Mouse (Mus musculus) neural tube, embryonic 15.5 days (tissue): ENCODE measurements around the gene Mavs. TPM values are rescaled to one million over a fixed set of nuclear protein-coding genes. Genes with fewer than 3 reads are reported as not detected.
"Not testable (repeated sequence)": the region's sequence is repeated elsewhere in the genome, so short reads cannot be mapped to it uniquely, and the experiment has no call there.

ENCODE experiments used
- ATAC-seq: fragments of 200-750 bp; cut with Nextera tagmentation; 2 replicates; pipeline ENCODE4 v1.8.0; 2017; ENCODE audit warnings: mild to moderate bottlenecking, moderate TSS enrichment, moderate library complexity; ENCODE audit not compliant: low FRiP score
- H3K27ac ChIP-seq: fragments of 300-500 bp; sonication (generic); replicated peaks from 2 replicates; pipeline ENCODE4 v1.5.1; 2015; ENCODE audit warnings: mild to moderate bottlenecking, inconsistent platforms
- H3K27me3 ChIP-seq: fragments of 300-500 bp; sonication (generic); replicated peaks from 2 replicates; pipeline ENCODE4 v1.6.1; 2015; ENCODE audit warnings: inconsistent platforms
- H3K36me3 ChIP-seq: fragments of 300-500 bp; sonication (generic); 2 replicates; pipeline ENCODE4 v1.6.1; 2015; ENCODE audit warnings: inconsistent platforms
- H3K4me1 ChIP-seq: fragments of 300-500 bp; sonication (generic); 2 replicates; pipeline ENCODE4 v1.6.1; 2015; ENCODE audit warnings: inconsistent platforms
- H3K4me2 ChIP-seq: fragments of 300-500 bp; sonication (generic); 2 replicates; pipeline ENCODE4 v1.6.1; 2015; ENCODE audit warnings: inconsistent platforms, mild to moderate bottlenecking, moderate library complexity
- H3K4me3 ChIP-seq: fragments of 300-500 bp; sonication (generic); replicated peaks from 2 replicates; pipeline ENCODE4 v1.5.1; 2015; ENCODE audit warnings: mild to moderate bottlenecking, inconsistent platforms
- H3K9ac ChIP-seq: fragments of 300-500 bp; sonication (generic); replicated peaks from 2 replicates; pipeline ENCODE4 v1.6.1; 2015; ENCODE audit warnings: mild to moderate bottlenecking, inconsistent platforms
- H3K9me3 ChIP-seq: fragments of 300-500 bp; sonication (generic); replicated peaks from 2 replicates; pipeline ENCODE4 v1.6.1; 2016; ENCODE audit warnings: inconsistent platforms
- WGBS: fragments of 180-500 bp; shearing (Covaris S2); methylation state at CpG from one replicate; pipeline ENCODE4 v1.1.7; 2015; ENCODE audit warnings: mixed read lengths; 5-methylcytosine and 5-hydroxymethylcytosine counted together
- polyA plus RNA-seq: library from polyadenylated mRNA; unstranded; fragments of >200 nt; fragmentation: Nextera tagmentation; extraction: Ambion mirVana; gene quantifications from 2 replicates; pipeline ENCODE4 v1.2.1, GENCODE M21; 2015

The Mavs gene
- polyA plus RNA-seq, 1 experiment from 2014 or later, result 6.4 TPM

DNA sequence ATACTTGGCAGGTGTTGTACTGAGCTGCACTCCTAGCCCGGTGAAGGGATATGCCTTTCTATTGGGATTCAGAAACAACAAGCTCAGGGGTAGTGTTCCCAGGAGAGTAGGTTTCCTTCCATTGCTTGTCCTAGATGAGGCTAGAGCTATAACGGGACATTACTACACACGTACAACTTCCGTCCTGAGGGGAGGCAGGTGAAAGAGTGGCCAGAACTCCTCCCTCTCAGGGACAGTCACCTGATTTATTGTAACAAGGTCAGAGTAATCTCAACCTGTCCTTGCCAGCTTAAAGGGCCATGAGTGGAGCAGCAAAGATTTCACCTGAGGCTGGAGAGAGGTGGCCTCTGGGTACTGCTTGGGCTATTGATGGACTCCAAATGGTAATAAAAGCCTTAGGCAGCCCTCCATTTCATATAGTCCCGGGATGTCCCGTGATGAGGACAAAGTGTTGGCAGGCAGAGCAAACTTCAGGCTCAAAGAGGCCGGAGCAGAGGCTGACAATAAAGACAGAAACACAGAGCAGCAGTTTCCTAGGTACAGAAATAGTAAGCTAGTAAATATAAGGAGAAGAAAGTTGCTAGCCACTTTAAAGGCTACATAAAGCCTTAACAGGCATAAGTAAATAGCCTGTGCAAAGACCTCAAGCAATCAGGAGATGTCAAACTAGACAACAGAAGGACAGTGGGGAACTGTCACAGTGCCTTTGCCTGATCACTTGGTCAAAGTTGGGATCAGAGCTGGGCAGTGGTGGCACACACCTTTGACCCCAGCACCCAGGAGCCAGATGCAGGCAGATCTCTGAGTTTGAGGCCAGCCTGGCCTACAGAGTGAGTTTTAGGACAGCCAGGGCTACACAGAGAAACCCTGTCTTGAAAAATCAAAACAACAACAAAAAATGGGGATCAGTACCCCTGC is 17.7 kb upstream of the Mavs start:
- no peaks in the 10 kb centered on the region for H3K27me3 ChIP-seq
- no peaks in the 10 kb centered on the region for H3K9me3 ChIP-seq
- WGBS, result 82% methylated on average over 7 of the region's 7 CpGs
- no peak overlapping the region for H3K4me2 ChIP-seq
- H3K36me3 ChIP-seq, result peaks cover 12% of the 10 kb centered on the region; the same call in 1 of the 2 replicates
- ATAC-seq, result no peak
- H3K27ac ChIP-seq, result no peak overlapping the region
- H3K4me3 ChIP-seq, result no peak overlapping the region
- no peak overlapping the region for H3K9ac ChIP-seq
- H3K4me1 ChIP-seq, result peaks cover 7% of the 10 kb centered on the region

DNA sequence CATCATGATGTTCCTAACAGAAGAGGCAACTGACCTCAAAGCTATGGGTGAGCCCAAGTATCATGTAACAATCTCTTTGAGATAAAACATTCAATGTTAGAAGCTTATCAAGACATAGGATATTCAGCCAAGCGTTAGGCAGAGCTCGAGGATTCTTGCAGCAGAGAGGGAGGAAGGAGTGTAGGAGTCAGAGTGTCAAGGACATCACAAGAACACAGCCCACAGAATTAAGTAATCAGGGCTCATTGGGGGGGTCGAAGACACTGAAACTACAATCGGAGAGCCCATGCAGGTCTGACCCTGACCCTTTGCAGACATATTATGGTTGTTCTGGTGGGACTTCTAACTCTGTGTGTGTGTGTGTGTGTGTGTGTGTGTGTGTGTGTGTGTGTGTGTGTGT is 13.8 kb upstream of the Mavs start:
- no peaks in the 10 kb centered on the region for H3K9me3 ChIP-seq
- no peak overlapping the region for H3K9ac ChIP-seq
- WGBS, result 81% methylated on average over 4 of the region's 4 CpGs
- no peaks in the 10 kb centered on the region for H3K4me1 ChIP-seq
- no peaks in the 10 kb centered on the region for H3K36me3 ChIP-seq
- no peak overlapping the region for H3K4me2 ChIP-seq
- H3K4me3 ChIP-seq, result no peak overlapping the region
- no peak overlapping the region for H3K27ac ChIP-seq
- no peaks in the 10 kb centered on the region for H3K27me3 ChIP-seq
- ATAC-seq, result no peak

DNA sequence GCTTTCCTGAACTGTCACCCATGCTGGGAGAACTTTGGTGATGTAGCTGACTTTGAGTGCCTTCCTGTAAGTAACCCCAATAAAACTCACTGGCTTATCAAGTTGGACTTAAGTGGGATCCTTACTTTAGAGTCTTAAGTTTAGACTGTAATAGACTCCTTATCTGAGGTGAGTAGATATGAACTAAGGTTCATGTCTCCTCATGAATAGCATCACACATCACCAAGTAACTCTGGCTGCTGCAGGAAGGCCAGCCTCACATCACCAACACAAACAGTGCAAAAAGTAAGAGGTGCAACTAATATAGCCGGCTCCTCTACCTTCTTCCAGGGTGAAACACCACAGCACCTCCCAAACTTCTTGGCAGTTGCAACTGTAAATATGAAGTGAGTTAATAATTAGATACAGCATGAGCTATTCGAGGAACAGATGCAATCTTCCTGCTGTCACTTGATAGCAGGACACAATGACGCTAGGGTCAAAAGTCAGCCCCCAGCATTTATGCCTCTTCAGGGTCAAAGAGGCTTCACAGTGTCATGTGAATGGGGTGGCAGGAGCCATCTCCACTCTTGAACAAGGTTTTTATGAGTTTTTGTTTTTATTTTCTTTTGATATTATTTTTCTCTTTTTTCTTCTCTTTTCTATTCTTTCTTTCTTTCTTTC is 11.9 kb upstream of the Mavs start:
- H3K9ac ChIP-seq, result no peak overlapping the region
- H3K27ac ChIP-seq, result no peak overlapping the region
- no peaks in the 10 kb centered on the region for H3K4me1 ChIP-seq
- WGBS, result 84% methylated on average over 3 of the region's 3 CpGs
- H3K9me3 ChIP-seq, result no peaks in the 10 kb centered on the region
- H3K27me3 ChIP-seq, result no peaks in the 10 kb centered on the region
- no peaks in the 10 kb centered on the region for H3K36me3 ChIP-seq
- no peak overlapping the region for H3K4me2 ChIP-seq
- ATAC-seq, result no peak
- no peak overlapping the region for H3K4me3 ChIP-seq

- no peak overlapping the region for H3K4me3 ChIP-seq
These were observed 11.3 kb upstream of the Mavs start for GRCm38 (mm10) chr2:131222562-131222961.

GRCm38 (mm10) chr2:131223569-131223968 is 10.3 kb upstream of the Mavs start:
- Histone ChIP-seq H3K9me3 (no peaks in the 10 kb centered on the region), H3K27me3 (no peaks in the 10 kb centered on the region), H3K4me1 (no peaks in the 10 kb centered on the region), H3K4me2 (no peak overlapping the region), H3K4me3 (no peak overlapping the region), H3K27ac (no peak overlapping the region), H3K9ac (no peak overlapping the region), H3K36me3 (no peaks in the 10 kb centered on the region)
- WGBS, result 58% methylated on average over 1 of the region's 1 CpGs
- ATAC-seq, result no peak

More at GRCm38 (mm10) chr2:131222562-131222961, 11.3 kb upstream of the Mavs start:
- ATAC-seq, result no peak
- H3K27ac ChIP-seq, result no peak overlapping the region
- 62% methylated on average over 5 of the region's 5 CpGs for WGBS
- no peak overlapping the region for H3K9ac ChIP-seq
- no peaks in the 10 kb centered on the region for H3K9me3 ChIP-seq
- no peaks in the 10 kb centered on the region for H3K36me3 ChIP-seq
- no peak overlapping the region for H3K4me2 ChIP-seq
- H3K27me3 ChIP-seq, result no peaks in the 10 kb centered on the region
- no peaks in the 10 kb centered on the region for H3K4me1 ChIP-seq

- WGBS, result 84% methylated on average over 6 of the region's 6 CpGs
These were observed 8.7 kb upstream of the Mavs start for GRCm38 (mm10) chr2:131225178-131225577.

DNA sequence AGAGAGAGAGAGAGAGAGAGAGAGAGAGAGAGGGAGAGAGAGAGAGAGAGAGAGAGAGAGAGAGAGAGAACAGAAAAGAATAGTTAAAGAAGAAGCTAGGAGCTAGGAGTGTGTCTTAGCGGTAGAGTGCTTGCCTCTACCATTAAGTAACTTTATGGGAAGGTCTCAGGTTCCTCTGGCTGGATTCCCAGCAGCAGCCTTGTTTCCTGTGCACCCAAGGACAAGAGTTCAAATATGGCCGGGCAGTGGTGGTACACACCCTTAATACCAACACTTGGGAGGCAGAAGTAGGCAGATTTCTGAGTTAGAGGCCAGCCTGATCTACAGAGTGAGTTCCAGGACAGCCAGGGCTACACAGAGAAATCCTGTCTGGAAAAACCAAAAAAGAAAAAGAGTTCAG is 7.2 kb upstream of the Mavs start:
- not testable (repeated sequence) for H3K4me2 ChIP-seq, H3K9me3 ChIP-seq, H3K27me3 ChIP-seq, H3K27ac ChIP-seq, H3K9ac ChIP-seq, H3K4me3 ChIP-seq, H3K36me3 ChIP-seq, H3K4me1 ChIP-seq, ATAC-seq
- WGBS, result 82% methylated on average over 2 of the region's 2 CpGs

More at GRCm38 (mm10) chr2:131225178-131225577, 8.7 kb upstream of the Mavs start:
- H3K27me3 ChIP-seq, result no peaks in the 10 kb centered on the region
- no peak overlapping the region for H3K4me3 ChIP-seq
- no peaks in the 10 kb centered on the region for H3K36me3 ChIP-seq
- no peaks in the 10 kb centered on the region for H3K4me1 ChIP-seq
- H3K27ac ChIP-seq, result no peak overlapping the region
- ATAC-seq, result no peak
- H3K4me2 ChIP-seq, result no peak overlapping the region
- no peaks in the 10 kb centered on the region for H3K9me3 ChIP-seq
- H3K9ac ChIP-seq, result no peak overlapping the region

DNA sequence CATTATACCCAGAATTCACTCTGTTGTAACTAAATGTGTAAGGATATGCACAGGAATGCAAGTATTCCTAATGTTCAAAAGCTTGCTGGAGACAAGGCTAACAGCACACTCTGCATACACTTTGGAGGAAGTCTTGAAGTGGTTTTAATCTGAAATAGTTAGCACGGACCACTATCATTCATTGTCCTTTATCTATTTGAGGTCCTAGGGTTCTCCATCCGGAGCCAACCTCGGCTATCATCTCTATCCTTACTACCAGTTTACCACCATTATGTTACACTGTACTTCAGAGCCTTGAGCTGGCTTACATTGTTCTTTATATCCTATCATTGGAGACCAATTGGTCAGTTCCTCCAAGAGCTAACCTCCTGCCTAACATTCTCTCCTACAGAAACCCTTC is 6.6 kb upstream of the Mavs start:
- no peak overlapping the region for H3K9ac ChIP-seq
- H3K27me3 ChIP-seq, result no peaks in the 10 kb centered on the region
- no peak overlapping the region for H3K4me2 ChIP-seq
- ATAC-seq, result no peak
- no peak overlapping the region for H3K4me3 ChIP-seq
- H3K36me3 ChIP-seq, result no peaks in the 10 kb centered on the region
- WGBS, result 94% methylated on average over 3 of the region's 3 CpGs
- no peaks in the 10 kb centered on the region for H3K9me3 ChIP-seq
- H3K27ac ChIP-seq, result no peak overlapping the region
- no peaks in the 10 kb centered on the region for H3K4me1 ChIP-seq

DNA sequence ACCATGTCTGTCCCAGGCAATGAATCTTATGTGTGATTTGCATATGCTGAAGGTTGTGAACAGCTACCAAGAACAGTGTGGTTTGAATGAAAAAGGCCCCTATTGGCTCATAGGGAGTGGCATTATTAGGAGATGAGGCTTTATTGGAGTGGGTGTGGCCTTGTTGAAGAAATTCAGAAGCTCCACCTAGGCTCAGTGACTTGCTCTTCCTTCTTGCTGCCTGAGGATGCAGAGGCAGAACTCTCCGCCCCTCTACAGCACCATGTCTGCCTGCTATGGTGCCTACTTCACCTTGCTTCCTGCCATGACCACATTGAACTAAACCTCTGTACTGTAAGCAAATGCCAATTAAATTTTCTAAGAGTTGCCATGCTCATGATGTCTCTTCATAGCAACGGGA is 1.3 kb upstream of the Mavs start:
- H3K4me2 ChIP-seq, result no peak overlapping the region
- H3K9ac ChIP-seq, result no peak overlapping the region
- WGBS, result 75% methylated on average over 2 of the region's 2 CpGs
- H3K27ac ChIP-seq, result no peak overlapping the region
- no peak overlapping the region for H3K4me3 ChIP-seq
- H3K4me1 ChIP-seq, result peaks cover 18% of the 10 kb centered on the region
- H3K9me3 ChIP-seq, result no peaks in the 10 kb centered on the region
- ATAC-seq, result no peak
- H3K27me3 ChIP-seq, result no peaks in the 10 kb centered on the region
- no peaks in the 10 kb centered on the region for H3K36me3 ChIP-seq

GRCm38 (mm10) chr2:131234127-131234650 is 326 bp downstream of the Mavs start:
- no peak overlapping the region for H3K27ac ChIP-seq
- H3K4me3 ChIP-seq, result peak overlapping the region; percentile 52
- peak overlapping the region; percentile 81 for H3K4me2 ChIP-seq
- H3K4me1 ChIP-seq, result peaks cover 18% of the 10 kb centered on the region
- no peaks in the 10 kb centered on the region for H3K36me3 ChIP-seq
- H3K9me3 ChIP-seq, result no peaks in the 10 kb centered on the region
- no peaks in the 10 kb centered on the region for H3K27me3 ChIP-seq
- peak overlapping the region; percentile 47 for H3K9ac ChIP-seq
- ATAC-seq, result peak; percentile 32; the same call in 1 of the 2 replicates
- 12% methylated on average over 28 of the region's 28 CpGs for WGBS

- Histone ChIP-seq H3K9ac (no peak overlapping the region), H3K36me3 (no peaks in the 10 kb centered on the region), H3K4me2 (peak overlapping the region; percentile 81; the same call in 1 of the 2 replicates), H3K9me3 (no peaks in the 10 kb centered on the region), H3K4me1 (peaks cover 18% of the 10 kb centered on the region), H3K4me3 (peak overlapping the region; percentile 52; the same call in 1 of the 2 replicates), H3K27ac (no peak overlapping the region), H3K27me3 (no peaks in the 10 kb centered on the region)
- WGBS, result 82% methylated on average over 7 of the region's 7 CpGs
- no peak for ATAC-seq
These were observed 1.2 kb downstream of the Mavs start for GRCm38 (mm10) chr2:131234970-131235635.
